Mouse (Mus musculus) small intestine, adult 2 months (tissue): Measurements from ENCODE around the gene Mier3.

Experiments
- CTCF ChIP-seq: fragments of 200-500 bp; IDR thresholded peaks from 2 replicates; pipeline ENCODE4 v1.5.1; 2012; ENCODE audit warnings: low read depth, mild to moderate bottlenecking, control low read depth, inconsistent platforms, low read length, moderate library complexity, mixed read lengths; ENCODE audit not compliant: insufficient replicate concordance, insufficient read length; ENCODE audit errors: extremely low read depth
- POLR2A ChIP-seq: fragments of 200-500 bp; IDR thresholded peaks from 2 replicates; pipeline ENCODE4 v1.6.1; 2012; ENCODE audit warnings: low read depth, mild to moderate bottlenecking, control low read depth, inconsistent platforms, low read length, moderate library complexity

- TF ChIP-seq POLR2A (no peak), CTCF (no peak)
Measured at GRCm38 (mm10) chr13:111651020-111651419, 29.8 kb upstream of the Mier3 start.
